Mouse (Mus musculus): ENCODE results near the gene Traf7. TPM values are rescaled to one million over a fixed set of nuclear protein-coding genes. Genes with fewer than 3 reads are reported as not detected.

Gene Traf7
- polyA plus RNA-seq, 2 experiments from 2014 or later: 35.0 to 58.7 TPM

GRCm38 (mm10) chr17:24506332-24507070, 21.2 kb downstream of the Traf7 start:
- ATAC-seq: no peak

- ATAC-seq: no peak
These were observed 22.3 kb downstream of the Traf7 start for GRCm38 (mm10) chr17:24505286-24505955.

GRCm38 (mm10) chr17:24504085-24504484, 23.7 kb downstream of the Traf7 start:
- no peak for ATAC-seq

GRCm38 (mm10) chr17:24502208-24502607, 25.5 kb downstream of the Traf7 start:
- no peak for ATAC-seq

DNA sequence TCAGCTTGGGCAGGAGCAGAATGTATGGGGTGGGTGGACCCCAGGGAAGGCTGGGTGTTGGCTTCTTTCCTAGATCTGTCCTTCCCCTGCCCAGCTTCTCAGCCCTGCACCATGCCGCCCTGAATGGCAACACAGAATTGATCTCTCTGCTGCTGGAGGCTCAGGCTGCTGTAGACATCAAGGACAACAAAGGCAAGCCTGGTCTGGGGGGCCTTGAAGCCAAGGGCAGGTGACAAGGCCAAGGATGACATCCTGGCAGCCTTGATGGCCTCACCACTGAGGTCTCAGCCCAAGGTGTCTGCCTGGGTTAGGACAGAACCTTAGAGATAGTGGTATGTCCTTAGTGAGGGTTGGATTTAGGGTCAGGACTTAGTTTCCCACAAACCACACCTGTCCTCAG, 31.7 kb downstream of the Traf7 start:
- ATAC-seq: no peak

DNA sequence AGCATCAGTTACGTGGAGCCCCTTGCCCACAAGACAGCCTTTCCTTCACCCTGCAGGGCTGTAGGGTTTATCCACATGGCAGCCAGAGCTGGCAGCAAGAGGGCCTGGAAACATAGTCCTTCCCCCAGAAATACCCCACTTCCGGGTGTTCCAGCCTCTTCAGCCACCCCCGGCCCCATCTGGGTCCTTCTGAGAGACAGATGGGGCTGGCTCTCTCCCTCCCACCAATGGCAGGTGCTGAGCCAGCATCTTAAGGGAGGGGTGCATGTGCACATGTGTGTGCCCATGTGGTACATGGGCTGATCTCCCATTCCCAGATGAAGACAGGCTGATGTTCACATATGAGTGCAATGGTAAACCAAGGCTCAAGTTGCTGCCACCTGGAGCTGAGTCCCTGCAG, 32.3 kb downstream of the Traf7 start:
- no peak for ATAC-seq

GRCm38 (mm10) chr17:24494627-24495335, 33.0 kb downstream of the Traf7 start:
- ATAC-seq: no peak

- no peak for ATAC-seq
These were observed 37.3 kb downstream of the Traf7 start for GRCm38 (mm10) chr17:24490399-24490798.

DNA sequence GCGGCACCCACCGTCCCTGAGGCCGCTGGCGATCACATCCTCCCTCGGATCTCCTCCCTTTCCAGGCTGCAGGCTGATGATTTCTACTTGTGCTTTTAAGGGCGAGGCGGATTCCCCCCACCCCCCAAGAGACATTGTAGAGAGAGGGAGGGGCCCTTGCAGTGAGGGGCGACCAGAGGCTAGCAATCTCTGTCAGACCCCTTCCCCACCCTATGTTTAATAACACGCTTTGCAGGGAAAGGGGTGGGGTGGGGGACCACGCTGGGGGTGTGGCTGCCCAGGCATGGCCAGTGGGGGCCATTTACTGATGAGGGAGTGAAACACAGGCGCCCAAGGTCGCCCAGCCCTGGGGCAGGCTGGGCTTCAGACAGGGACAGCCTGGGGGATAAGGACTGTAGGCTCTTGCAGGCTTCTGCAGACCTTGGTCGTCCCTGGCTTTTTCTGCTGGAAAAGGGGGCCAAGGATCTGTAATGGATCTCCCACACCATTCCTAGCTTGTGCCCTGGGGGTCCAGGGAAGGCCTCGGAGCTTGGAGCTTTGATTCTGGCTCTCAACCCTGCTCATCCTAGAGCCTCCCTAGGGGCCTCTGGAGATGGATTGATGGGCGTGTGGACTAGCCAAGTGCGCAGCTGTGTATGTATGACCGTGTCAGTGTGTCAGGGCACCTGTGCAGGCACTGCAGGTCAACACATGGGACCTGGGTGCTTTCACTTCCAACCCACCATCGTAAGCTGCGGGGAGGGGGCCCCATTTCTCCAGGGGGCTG, 38.3 kb downstream of the Traf7 start:
- no peak for ATAC-seq

- no peak for ATAC-seq
These were observed 39.0 kb downstream of the Traf7 start for GRCm38 (mm10) chr17:24488662-24489264.

DNA sequence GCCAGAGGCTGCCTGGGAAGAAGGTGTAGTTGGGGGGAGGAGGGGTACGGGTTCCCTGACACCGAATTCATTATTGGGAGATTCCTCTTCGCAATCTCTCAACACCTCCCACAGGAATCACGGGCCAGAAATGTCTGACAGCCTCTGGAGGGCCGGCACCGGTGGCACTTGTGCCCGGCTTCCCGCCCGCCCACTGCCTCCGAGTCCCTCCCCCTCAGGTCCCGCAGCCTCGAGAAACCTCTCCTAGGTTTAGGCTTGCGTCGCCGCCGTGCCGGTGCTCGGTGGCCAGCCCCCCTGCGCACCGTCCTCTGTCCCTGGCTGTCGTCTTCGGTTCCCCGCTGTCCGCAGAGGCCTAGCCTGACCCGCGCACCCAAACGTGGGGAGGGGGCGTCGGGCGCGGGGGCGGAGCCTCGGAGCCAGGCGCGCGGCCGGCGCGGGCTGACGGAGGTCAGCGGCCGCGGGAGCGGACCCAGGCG, 39.5 kb downstream of the Traf7 start, which contains the start of gene Caskin1:
TSS of gene Caskin1 (plus strand) at position 416 of the 476 bp plus-strand sequence.
- no peak for ATAC-seq

DNA sequence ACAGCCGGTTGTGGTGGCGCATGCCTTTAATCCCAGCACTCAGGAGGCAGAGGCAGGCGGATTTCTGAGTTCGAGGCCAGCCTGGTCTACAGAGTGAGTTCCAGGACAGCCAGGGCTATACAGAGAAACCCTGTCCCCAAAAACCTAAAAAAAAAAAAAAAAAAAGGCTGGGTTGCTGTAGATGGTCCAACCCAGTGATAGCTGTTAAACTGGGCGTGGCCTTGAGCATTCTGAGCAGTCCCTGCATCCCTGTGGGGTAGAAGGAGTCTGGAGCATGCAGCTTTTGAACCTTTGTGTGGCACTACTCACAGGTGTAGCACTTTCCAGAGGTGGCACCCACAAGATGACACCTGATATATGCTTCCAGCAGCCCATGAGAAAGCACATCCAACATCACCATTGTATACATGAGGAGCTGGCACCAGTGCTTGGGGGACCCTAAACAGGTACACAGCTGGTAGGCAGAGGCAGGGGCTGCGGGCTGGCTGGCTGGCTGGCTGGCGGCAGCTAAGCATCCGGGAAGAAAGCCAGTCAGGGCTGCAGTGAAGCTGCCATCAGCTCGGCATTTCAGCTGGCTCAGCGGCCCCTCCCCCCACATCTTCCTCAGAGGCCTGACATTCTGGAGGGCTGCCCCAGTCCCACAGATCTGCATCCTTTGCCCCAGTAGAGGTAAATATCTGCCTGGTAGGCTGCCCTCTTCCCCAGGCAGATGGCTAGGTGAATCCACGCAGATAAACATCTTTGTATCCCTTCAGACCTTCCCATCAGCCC, 42.5 kb downstream of the Traf7 start:
- no peak for ATAC-seq

DNA sequence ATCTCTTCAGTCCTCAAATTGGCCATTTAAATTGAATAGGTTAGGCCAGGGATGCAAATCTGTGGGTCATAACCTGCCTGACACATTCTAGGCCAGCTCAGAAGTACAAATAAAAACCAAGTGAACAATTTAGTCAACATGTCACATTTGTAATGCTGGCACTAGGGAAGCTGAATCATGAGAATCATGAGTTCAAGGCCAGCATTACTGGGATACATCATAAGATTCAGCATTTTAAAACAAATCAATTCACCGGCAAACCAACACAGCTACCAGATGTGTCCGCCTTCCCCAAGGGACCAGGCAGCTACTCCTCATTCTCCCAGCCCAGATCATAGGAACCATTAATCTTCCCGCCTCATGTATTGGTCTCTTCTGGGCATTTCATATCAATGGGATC, 44.2 kb downstream of the Traf7 start:
- no peak for ATAC-seq

DNA sequence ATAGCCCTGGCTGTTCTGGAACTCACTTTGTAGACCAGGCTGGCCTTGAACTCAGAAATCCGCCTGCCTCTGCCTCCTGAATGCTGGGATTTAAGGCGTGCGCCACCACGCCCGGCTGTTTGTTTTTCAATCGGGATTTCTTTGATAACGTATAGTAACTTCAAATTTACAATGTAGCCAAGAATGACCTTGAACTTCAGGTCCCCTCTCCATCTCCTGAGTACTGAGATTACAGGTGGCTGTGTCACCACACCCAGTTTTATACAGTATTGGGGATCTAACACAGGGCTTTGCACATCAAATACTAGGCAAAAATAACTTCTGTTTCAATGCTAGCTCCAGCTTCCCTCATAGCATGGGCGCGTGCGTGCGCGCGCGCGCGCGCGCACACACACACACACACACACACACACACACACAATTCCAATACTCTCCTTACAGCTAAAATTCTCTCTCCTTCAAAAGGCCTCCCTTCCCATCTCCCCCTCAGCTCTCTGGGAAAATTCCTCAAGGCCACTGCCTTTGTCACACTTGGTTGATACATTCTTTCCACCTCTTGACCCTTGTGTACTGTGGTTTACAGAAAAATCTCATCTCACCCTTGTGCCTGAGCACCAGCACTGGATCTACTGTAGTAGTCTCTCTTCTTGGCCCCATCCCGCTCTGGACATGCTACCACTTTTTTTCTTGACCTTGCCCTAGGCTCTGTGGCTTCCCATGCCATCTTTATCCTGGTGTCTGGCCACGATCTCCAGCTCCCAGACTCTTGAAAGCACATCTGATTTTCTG, 46.5 kb downstream of the Traf7 start:
- ATAC-seq: no peak

DNA sequence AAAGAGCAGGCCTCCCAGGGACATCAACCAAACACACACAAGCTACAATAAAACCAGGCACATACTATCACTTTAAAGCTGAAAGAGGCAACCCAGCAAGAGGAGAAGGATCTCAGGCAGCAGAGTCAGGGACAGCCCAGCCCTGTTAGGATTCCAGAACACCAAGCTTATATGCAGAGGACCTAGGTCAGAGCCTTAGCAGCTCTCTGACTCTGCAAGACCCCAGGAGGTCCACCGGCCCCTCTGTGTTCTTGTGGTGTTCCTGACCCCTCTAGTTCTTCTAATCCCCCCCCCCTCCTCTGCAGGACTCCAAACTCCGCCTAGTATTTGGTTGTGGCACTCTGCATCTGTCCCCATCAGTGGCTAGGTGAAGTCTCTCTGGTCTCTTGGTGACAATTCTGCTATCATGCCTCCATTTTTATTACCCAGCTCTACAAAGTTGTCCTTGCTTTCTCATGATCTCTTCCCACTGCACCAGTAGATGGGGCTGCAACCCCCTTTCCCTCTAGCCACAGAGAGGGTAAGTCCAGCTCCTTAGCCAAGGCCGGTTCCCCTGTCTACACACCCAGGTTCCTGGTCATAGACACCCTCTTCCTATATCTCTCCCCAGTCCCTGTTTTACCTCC, 47.4 kb downstream of the Traf7 start:
- ATAC-seq: no peak

DNA sequence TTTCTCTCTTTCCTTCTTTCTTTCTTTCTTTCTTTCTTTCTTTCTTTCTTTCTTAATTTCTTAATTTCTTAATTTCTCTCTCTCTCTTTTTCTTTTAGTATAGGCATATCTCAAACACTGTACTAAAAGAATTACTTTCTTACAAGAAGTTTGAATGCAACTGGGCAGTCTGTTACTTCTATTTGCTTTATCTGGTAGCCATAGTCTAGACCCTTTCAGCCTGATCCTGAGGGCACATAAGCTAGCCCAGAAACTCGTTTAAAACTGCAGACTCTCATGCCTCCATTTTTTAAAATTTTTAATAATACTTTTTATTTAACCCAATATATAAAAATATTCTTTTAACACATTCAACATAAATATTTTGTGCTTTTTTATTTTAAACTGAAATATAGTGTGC, 48.3 kb downstream of the Traf7 start:
- no peak for ATAC-seq

DNA sequence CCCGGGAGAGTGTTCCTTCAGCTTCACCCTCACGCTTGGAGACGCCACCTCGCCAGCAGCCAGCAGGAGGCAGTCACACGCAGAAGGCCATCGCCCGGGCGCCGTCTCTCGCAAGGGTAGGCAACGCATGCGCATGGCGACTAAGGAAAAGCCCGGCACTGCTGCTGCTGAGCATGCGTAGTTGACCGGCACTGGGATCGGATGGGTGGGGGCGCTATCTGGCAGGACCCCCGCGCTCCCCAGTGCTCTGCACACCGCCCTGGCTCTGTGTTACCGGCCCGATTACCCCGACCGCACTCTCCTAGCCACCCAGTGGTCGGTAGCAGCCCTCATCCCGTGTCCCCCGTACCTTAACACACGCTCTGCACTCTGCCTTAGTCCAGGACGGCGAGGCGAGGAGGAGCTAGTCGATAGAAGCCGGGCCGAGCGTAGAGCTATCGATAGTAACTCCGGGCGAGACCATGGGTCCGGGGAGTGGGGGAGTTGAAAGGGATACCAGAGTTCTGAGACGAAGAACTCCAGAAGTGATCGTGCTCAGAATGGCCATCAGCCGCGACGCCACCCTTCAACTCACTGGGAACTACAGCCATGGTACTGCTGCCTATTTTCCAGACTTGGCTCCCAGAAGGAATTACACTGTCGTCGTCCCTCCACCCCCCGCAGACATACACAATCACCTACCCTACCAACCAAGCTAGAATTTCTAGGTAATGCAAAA, 48.9 kb downstream of the Traf7 start, which contains the start of gene Mlst8:
TSS of gene Mlst8 (minus strand) at position 416 of the 718 bp plus-strand sequence.
- peak; percentile 90 for ATAC-seq

- no peak for ATAC-seq
These were observed 49.6 kb downstream of the Traf7 start for GRCm38 (mm10) chr17:24477985-24478600.
